Mouse (Mus musculus) NIH3T3 (cell line): ENCODE data around the gene Gm13090.

Source experiments
- DNase-seq: peaks from one replicate; pipeline ENCODE4 v3.0.0-alpha.2; 2012; ENCODE audit warnings: low read depth

Gm13090 gene

GRCm38 (mm10) chr4:151089270-151089669 lies at the start of gene Gm13090:
TSS of gene Gm13090 (plus strand) at chr4:151089570.
- no peak for DNase-seq

- DNase-seq, result no peak
Observed at GRCm38 (mm10) chr4:151041506-151041905, 47.9 kb upstream of the Gm13090 start.

GRCm38 (mm10) chr4:151043281-151043680 lies 46.1 kb upstream of the Gm13090 start:
- peak; percentile 44 for DNase-seq

- DNase-seq, result peak; percentile 95
Observed at GRCm38 (mm10) chr4:151044037-151044943, 45.1 kb upstream of the Gm13090 start, which contains the start of gene Per3. TSS of gene Per3 (minus strand) at chr4:151044665.

- DNase-seq, result no peak
Observed at GRCm38 (mm10) chr4:151044944-151045570, 44.3 kb upstream of the Gm13090 start.

- DNase-seq, result no peak
Observed at GRCm38 (mm10) chr4:151046524-151046923, 42.8 kb upstream of the Gm13090 start.

- no peak for DNase-seq
Observed at GRCm38 (mm10) chr4:151051162-151051561, 38.2 kb upstream of the Gm13090 start.

- peak; percentile 99 for DNase-seq
Observed at GRCm38 (mm10) chr4:151057347-151058321, 31.7 kb upstream of the Gm13090 start, which contains the start of gene Vamp3. TSS of gene Vamp3 (minus strand) at chr4:151057963.

GRCm38 (mm10) chr4:151058634-151059033 lies 30.7 kb upstream of the Gm13090 start:
- DNase-seq, result no peak

GRCm38 (mm10) chr4:151059566-151059965 lies 29.8 kb upstream of the Gm13090 start:
- DNase-seq, result no peak

GRCm38 (mm10) chr4:151068751-151069150 lies 20.6 kb upstream of the Gm13090 start:
- no peak for DNase-seq

GRCm38 (mm10) chr4:151070962-151071361 lies 18.4 kb upstream of the Gm13090 start:
- no peak for DNase-seq

- DNase-seq, result peak; percentile 83
Observed at GRCm38 (mm10) chr4:151073108-151073744, 16.1 kb upstream of the Gm13090 start.

GRCm38 (mm10) chr4:151074817-151075216 lies 14.6 kb upstream of the Gm13090 start:
- DNase-seq, result no peak

GRCm38 (mm10) chr4:151081355-151081754 lies 8.0 kb upstream of the Gm13090 start:
- DNase-seq, result no peak

- no peak for DNase-seq
Observed at GRCm38 (mm10) chr4:151081977-151082376, 7.4 kb upstream of the Gm13090 start.

- DNase-seq, result no peak
Observed at GRCm38 (mm10) chr4:151083027-151083426, 6.3 kb upstream of the Gm13090 start.

GRCm38 (mm10) chr4:151087358-151087757 lies 2.0 kb upstream of the Gm13090 start:
- no peak for DNase-seq

- no peak for DNase-seq
Observed at GRCm38 (mm10) chr4:151088819-151089218, 551 bp upstream of the Gm13090 start.

GRCm38 (mm10) chr4:151095207-151095606 lies 5.8 kb downstream of the Gm13090 start:
- peak; percentile 34 for DNase-seq
